Mouse (Mus musculus): Measurements from ENCODE around the gene Myt1l. TPM values are rescaled to one million over a fixed set of nuclear protein-coding genes. Genes with fewer than 3 reads are reported as not detected.

Gene Myt1l
- total and polyA plus RNA-seq, 2 experiments from 2014 or later = 0.34 TPM; not detected in 1

DNA sequence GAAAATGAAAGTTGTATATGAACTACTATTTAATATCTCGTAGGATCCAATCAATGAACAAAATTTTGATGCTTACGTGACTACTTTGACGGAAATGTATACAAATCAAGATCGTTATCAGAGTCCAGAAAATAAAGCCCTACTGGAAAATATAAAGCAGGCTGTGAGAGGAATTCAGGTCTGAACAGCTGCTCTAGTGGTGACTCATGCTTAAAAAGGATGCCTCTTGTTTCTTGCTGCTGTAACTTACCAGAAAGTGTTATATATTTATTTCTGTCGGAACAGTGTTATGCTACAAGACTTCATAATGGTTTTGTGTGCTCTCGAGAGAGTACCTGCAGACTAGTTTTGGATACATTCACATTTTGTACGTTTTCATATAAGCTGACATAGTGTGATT is 392.1 kb downstream of the Myt1l start:
- ATAC-seq (ENCODE audit: insufficient read depth, low read depth) = no peak

DNA sequence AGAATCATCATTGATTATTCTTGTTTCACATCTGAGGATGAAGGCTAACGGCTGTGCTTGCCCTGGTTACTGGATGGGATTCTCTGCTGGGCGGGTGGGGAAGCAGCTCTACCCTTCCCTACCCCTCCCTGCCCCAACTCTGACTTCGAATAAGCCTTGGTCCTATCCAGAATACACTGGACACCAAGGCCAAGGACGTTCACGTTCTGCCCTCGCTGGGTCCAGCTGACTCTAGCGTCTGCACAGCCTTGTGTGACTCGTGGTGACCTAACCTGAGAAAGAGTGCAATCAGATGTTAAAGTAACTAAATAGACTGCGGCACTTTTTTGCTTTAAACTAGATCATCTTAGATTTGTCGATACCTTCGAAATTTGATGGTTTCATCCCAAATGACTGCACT is 393.3 kb downstream of the Myt1l start:
- H3K4me1 ChIP-seq (ENCODE audit: control insufficient read depth, insufficient read depth) = no peaks in the 10 kb centered on the region
- H3K27ac ChIP-seq (ENCODE audit: low read depth) = no peak overlapping the region
- H3K9ac ChIP-seq (replicated peaks; ENCODE audit: low read depth, low read length) = no peak overlapping the region
- no peaks in the 10 kb centered on the region for H3K36me3 ChIP-seq (replicated peaks; ENCODE audit: control insufficient read depth, insufficient read depth, low read length)
- TF ChIP-seq EP300 (IDR thresholded peaks at IDR 0.05; ENCODE audit: low read depth) (no peak), CTCF (IDR thresholded peaks at IDR 0.05; ENCODE audit: low read depth) (no peak)
- no peaks in the 10 kb centered on the region for H3K27me3 ChIP-seq (ENCODE audit: control insufficient read depth, insufficient read depth, low read length)
- no peak overlapping the region for H3K4me2 ChIP-seq (ENCODE audit: low read depth, low read length)
- no peak overlapping the region for H3K4me3 ChIP-seq (ENCODE audit: low read depth, low read length)
- ATAC-seq (ENCODE audit: insufficient read depth, low read depth) = no peak
- H3K9me3 ChIP-seq (replicated peaks; ENCODE audit: control insufficient read depth, low read length) = no peaks in the 10 kb centered on the region
- WGBS = 77% methylated on average over 11 of the region's 11 CpGs
- no peak for DNase-seq (ENCODE audit: low spot score)

More for the DNA sequence above, 392.1 kb downstream of the Myt1l start:
- Histone ChIP-seq H3K27me3 (ENCODE audit: control insufficient read depth, insufficient read depth, low read length) (no peaks in the 10 kb centered on the region), H3K27ac (ENCODE audit: low read depth) (no peak overlapping the region), H3K36me3 (replicated peaks; ENCODE audit: control insufficient read depth, insufficient read depth, low read length) (no peaks in the 10 kb centered on the region), H3K4me2 (ENCODE audit: low read depth, low read length) (no peak overlapping the region), H3K9me3 (replicated peaks; ENCODE audit: control insufficient read depth, low read length) (no peaks in the 10 kb centered on the region), H3K4me1 (ENCODE audit: control insufficient read depth, insufficient read depth) (no peaks in the 10 kb centered on the region), H3K9ac (replicated peaks; ENCODE audit: low read depth, low read length) (no peak overlapping the region), H3K4me3 (ENCODE audit: low read depth, low read length) (no peak overlapping the region)
- no peak for DNase-seq (ENCODE audit: low spot score)
- TF ChIP-seq EP300 (IDR thresholded peaks at IDR 0.05; ENCODE audit: low read depth) = no peak
- TF ChIP-seq CTCF (IDR thresholded peaks at IDR 0.05; ENCODE audit: low read depth) = no peak
- 78% methylated on average over 7 of the region's 7 CpGs for WGBS

DNA sequence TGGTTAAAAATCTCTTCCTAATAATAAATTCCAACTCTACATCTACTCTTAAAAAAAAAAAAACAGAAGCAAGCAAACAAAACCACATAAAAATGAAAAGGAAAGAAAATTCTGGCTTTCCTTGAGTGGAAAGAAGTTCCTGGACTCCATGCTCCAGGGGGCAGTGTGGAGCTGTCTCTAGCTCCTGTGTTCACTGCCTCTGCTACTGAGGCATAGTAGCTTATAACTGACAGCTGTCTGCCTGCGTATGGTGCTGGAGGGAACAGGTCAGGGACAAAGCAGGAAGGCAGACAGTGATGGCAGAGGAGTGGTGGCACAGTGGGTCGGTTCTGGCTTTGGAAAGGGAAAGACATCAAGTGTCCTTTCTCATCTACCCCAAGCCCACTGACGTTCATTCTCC is 398.7 kb downstream of the Myt1l start:
- Histone ChIP-seq H3K4me2 (ENCODE audit: low read depth, low read length) (no peak overlapping the region), H3K9ac (replicated peaks; ENCODE audit: low read depth, low read length) (no peak overlapping the region), H3K4me3 (ENCODE audit: low read depth, low read length) (no peak overlapping the region), H3K36me3 (replicated peaks; ENCODE audit: control insufficient read depth, insufficient read depth, low read length) (no peaks in the 10 kb centered on the region), H3K9me3 (replicated peaks; ENCODE audit: control insufficient read depth, low read length) (no peaks in the 10 kb centered on the region), H3K27me3 (ENCODE audit: control insufficient read depth, insufficient read depth, low read length) (no peaks in the 10 kb centered on the region), H3K27ac (ENCODE audit: low read depth) (no peak overlapping the region), H3K4me1 (ENCODE audit: control insufficient read depth, insufficient read depth) (peaks cover 18% of the 10 kb centered on the region)
- 30% methylated on average over 3 of the region's 3 CpGs for WGBS
- no peak for TF ChIP-seq EP300 (IDR thresholded peaks at IDR 0.05; ENCODE audit: low read depth)
- TF ChIP-seq CTCF (IDR thresholded peaks at IDR 0.05; ENCODE audit: low read depth) = peak; percentile 82
- DNase-seq (ENCODE audit: low spot score) (peak; percentile 65), ATAC-seq (ENCODE audit: insufficient read depth, low read depth) (peak; percentile 69; the same call in 1 of the 2 replicates)

DNA sequence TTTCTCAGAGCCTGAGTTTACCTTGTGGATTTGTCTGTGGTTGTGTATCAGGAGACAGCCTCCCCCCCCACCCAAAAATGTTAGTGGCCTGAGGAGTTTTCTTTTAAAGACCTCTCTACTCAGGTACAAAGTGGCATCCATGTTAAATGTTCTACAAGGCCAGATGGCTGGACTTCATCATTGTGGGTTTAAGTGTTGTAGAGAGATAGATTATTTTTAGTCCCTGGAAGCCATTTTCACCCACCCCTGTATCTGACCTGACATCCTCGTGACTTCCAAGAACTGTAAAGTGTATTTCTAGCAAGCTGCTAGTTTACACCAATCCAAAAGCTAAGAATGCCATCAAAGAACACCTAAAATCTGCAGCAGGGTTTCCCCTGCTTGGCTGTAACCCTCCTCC is 402.4 kb downstream of the Myt1l start:
- H3K27ac ChIP-seq (ENCODE audit: low read depth) = peak overlapping the region; percentile 62
- DNase-seq (ENCODE audit: low spot score) (no peak), ATAC-seq (ENCODE audit: insufficient read depth, low read depth) (peak; percentile 63)
- 23% methylated on average over 1 of the region's 1 CpGs for WGBS
- no peaks in the 10 kb centered on the region for H3K9me3 ChIP-seq (replicated peaks; ENCODE audit: control insufficient read depth, low read length)
- TF ChIP-seq CTCF (IDR thresholded peaks at IDR 0.05; ENCODE audit: low read depth) = no peak
- peak; percentile 45; the same call in 1 of the 2 replicates for TF ChIP-seq EP300 (IDR thresholded peaks at IDR 0.05; ENCODE audit: low read depth)
- H3K4me3 ChIP-seq (ENCODE audit: low read depth, low read length) = no peak overlapping the region
- H3K4me1 ChIP-seq (ENCODE audit: control insufficient read depth, insufficient read depth) = peaks cover 20% of the 10 kb centered on the region
- H3K4me2 ChIP-seq (ENCODE audit: low read depth, low read length) = no peak overlapping the region
- no peak overlapping the region for H3K9ac ChIP-seq (replicated peaks; ENCODE audit: low read depth, low read length)
- no peaks in the 10 kb centered on the region for H3K36me3 ChIP-seq (replicated peaks; ENCODE audit: control insufficient read depth, insufficient read depth, low read length)
- 0 out of 2 replicates have a peak, but pooled peaks cover 4% of the 10 kb centered on the region for H3K27me3 ChIP-seq (ENCODE audit: control insufficient read depth, insufficient read depth, low read length)

DNA sequence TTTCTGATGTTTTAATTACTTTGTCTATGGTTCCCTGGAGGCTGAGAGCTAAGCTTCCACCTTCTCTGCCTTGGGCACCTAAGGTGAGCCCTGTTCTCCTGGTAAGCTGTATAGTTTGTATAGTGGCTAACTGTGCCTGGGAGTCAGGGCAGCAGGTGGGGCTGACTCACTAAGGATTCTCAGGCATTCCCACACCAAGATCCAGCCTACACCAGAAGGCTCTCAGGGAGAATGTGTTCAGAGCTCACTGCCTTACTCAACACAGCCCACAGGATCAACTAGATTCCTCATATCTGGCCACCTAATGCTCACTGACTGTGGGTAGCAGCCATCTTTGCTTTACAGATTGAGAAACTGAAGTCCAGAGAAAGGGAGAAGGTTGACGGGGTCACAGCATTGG is 404.8 kb downstream of the Myt1l start:
- H3K27ac ChIP-seq (ENCODE audit: low read depth) = no peak overlapping the region
- no peak for ATAC-seq (ENCODE audit: insufficient read depth, low read depth)
- H3K4me3 ChIP-seq (ENCODE audit: low read depth, low read length) = no peak overlapping the region
- H3K9me3 ChIP-seq (replicated peaks; ENCODE audit: control insufficient read depth, low read length) = no peaks in the 10 kb centered on the region
- DNase-seq (ENCODE audit: low spot score) = no peak
- no peak overlapping the region for H3K4me2 ChIP-seq (ENCODE audit: low read depth, low read length)
- H3K9ac ChIP-seq (replicated peaks; ENCODE audit: low read depth, low read length) = no peak overlapping the region
- 0 out of 2 replicates have a peak, but pooled peaks cover 4% of the 10 kb centered on the region for H3K27me3 ChIP-seq (ENCODE audit: control insufficient read depth, insufficient read depth, low read length)
- no peak for TF ChIP-seq CTCF (IDR thresholded peaks at IDR 0.05; ENCODE audit: low read depth)
- no peak for TF ChIP-seq EP300 (IDR thresholded peaks at IDR 0.05; ENCODE audit: low read depth)
- peaks cover 24% of the 10 kb centered on the region for H3K4me1 ChIP-seq (ENCODE audit: control insufficient read depth, insufficient read depth)
- no peaks in the 10 kb centered on the region for H3K36me3 ChIP-seq (replicated peaks; ENCODE audit: control insufficient read depth, insufficient read depth, low read length)
- WGBS = 96% methylated on average over 1 of the region's 1 CpGs

DNA sequence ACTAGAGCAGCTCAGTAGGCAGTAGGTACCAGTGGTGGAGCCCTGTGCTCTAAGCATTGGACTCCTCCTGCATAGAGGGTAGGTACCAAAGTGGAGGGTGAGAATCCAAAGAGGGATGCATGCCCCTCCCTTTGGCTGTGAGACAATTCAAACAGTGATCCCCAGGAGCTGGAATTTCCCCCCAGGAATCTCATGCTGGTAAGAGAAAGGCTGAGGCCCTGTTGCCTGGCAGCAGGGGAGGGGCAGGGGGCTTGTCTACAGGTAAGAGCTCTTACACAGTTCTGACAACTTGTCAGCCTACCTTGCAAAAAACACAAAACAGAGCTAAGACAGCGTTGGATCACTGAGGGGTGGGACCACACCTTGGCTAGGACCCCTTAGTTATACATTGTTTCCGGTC is 405.3 kb downstream of the Myt1l start:
- WGBS = 77% methylated on average over 2 of the region's 2 CpGs
- Histone ChIP-seq H3K9ac (replicated peaks; ENCODE audit: low read depth, low read length) (no peak overlapping the region), H3K4me1 (ENCODE audit: control insufficient read depth, insufficient read depth) (peaks cover 24% of the 10 kb centered on the region), H3K4me2 (ENCODE audit: low read depth, low read length) (no peak overlapping the region), H3K27ac (ENCODE audit: low read depth) (no peak overlapping the region), H3K9me3 (replicated peaks; ENCODE audit: control insufficient read depth, low read length) (no peaks in the 10 kb centered on the region), H3K36me3 (replicated peaks; ENCODE audit: control insufficient read depth, insufficient read depth, low read length) (no peaks in the 10 kb centered on the region), H3K4me3 (ENCODE audit: low read depth, low read length) (no peak overlapping the region), H3K27me3 (ENCODE audit: control insufficient read depth, insufficient read depth, low read length) (0 out of 2 replicates have a peak, but pooled peaks cover 4% of the 10 kb centered on the region)
- ATAC-seq (ENCODE audit: insufficient read depth, low read depth) (no peak), DNase-seq (ENCODE audit: low spot score) (no peak)
- no peak for TF ChIP-seq EP300 (IDR thresholded peaks at IDR 0.05; ENCODE audit: low read depth)
- TF ChIP-seq CTCF (IDR thresholded peaks at IDR 0.05; ENCODE audit: low read depth) = no peak

All from heart, postnatal 0 days (tissue).